Mouse (Mus musculus): ENCODE results near the gene Abtb2.

Abtb2 gene

DNA sequence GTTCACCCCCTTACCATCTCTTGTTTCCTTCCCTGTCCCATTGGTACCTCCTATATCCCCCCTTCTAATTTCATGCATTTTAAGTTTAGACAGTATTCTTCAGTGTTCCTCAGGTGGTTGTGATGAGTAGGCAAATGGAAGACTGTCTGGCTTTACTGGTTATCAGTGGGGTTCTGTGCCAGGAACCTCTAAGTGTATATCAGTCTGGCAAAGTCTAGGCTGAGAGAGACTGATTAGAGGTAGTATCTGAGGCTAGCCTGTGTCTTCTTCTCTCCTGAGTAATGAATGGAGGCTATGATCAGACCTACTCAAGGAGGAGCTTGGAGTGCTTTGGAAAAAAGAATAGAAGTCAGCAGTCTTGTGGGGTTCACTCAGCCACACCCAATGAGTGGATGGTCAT, 18.0 kb downstream of the Abtb2 start:
- no peak for DNase-seq

DNA sequence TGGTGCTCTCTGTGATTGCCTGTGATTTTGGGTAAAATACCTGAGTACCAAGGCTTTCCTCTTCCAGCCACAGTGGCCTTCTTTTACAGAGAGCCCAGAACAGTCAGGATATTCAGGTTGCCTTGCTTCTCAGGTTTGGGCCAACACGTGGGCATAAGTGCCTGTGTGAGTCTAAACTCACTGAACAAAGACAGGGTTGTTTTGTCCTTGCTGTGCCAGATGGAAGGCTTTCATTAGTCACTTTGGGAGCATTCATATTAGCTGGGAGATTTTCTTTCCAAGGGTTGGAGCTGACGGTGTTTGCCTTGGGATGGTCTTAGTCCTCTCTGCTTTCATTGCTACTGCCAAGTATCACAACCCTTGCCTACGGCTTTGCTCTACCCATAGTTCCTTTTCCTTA, 20.3 kb downstream of the Abtb2 start:
- no peak for DNase-seq

- DNase-seq = no peak
Measured at GRCm38 (mm10) chr2:103588776-103589175, 22.7 kb downstream of the Abtb2 start.

DNA sequence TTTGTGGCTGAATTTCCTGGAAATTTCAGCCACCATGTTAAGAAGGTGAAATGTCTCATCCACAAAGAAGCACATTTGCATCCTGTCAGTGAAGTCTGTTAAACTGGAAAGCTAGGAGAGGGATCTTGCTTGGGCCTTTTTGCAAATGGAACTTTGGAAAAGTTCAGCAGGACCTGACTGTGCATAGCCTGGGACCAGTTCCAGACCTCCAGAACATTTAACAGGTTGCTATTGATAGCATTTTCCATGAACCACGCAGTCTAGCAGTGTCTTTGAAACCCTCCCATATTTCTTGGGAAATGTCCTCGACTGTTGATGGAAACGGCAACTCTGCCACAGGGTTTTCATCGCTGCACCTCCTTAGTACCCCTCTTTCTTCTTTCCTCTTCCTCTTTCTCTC, 23.3 kb downstream of the Abtb2 start:
- no peak for DNase-seq

DNA sequence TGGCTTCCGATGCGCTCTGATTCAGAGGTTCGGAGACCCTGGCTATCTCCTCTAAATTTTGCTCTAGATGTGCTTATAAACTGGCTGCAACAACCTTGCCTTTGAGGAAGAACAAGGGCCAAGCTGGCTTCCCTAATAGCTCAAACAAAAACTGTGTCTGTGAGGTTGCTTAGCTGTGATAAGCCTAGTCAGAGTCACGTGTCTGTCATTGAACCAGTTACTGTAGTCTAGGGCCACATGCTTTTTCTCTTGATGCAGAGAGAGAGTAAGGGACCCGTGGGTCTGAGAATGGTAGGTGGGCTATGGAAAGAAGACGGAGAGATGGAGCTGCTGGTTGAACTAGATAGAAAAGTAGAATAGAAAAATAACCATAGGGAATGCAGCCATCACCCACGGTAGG, 24.5 kb downstream of the Abtb2 start:
- no peak for DNase-seq

DNA sequence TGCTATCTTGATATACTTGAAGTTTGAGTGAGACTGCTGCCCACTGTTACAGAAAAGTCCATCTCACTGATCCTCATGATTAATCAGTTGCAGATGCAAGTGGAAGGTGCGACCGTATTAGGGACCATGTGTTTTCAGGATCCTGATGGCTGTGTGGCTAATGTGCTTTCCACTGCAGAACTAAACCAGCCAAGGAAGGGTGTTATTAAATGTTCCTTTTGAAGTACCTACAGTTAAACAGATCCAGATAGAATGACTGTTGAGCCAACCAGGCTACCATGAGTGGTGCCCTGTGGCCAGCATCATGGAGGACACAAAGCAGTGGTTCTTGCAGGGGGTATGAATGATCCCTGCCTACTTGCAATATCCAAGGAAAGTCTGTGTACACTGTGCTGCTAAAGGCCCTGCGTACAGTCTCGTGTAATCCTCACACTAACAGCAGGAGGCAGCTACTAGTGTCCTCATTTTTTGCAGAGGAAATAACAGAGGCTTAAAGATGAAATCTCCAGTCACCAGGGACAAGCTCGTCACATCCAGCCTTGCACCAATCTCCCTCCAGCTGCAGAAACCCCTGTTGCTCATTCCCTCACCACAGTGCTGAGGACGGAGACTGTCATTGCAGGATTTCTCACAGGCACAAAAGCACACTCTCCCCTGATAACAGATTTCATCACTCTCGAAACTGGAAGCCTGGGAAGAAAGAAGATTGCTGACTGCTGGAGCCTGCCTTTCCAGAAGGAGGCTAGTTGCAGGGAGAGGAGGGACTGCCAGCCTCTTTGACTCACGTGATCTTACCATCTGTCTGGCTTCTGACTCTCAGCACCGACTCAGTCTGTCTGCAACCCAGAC, 25.9 kb downstream of the Abtb2 start:
- DNase-seq = no peak

DNA sequence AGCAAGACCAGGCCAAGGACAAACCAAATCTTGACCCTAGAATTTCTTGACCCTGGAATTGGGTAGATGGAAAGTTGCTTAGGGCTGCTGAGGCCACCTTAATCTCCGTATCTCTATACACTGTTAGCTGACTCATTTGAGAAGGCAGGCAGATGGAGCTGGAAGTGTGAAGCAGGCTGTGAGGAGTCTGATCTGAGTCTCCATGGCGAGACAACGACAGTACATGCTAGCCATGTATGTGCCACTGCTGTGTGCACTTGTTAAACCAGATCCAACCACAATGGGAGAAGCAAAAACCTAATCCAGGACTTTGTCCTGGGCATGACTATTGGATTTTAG, 26.4 kb downstream of the Abtb2 start:
- DNase-seq = no peak

DNA sequence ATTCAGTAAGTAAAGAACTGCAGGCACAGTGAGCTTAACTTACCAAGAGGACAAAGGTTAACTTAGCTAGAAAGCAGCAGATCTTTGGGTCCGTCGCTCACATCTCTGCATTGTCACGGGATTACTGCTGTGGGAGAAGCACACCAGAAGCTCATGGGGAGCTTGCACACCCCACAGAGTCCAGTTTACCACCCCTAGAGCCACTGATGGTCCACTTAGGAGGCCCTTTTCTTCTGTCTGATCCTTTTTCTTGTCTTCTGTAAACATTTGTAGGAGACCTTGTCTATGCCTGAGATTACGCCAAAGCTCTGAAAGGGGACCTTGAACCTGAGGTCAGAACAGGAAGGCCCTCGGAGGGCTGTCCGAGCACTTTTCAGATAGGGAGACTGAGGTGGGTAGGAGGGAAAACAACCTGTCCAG, 28.5 kb downstream of the Abtb2 start:
- peak; percentile 55 for DNase-seq

- DNase-seq = peak; percentile 55
Measured at GRCm38 (mm10) chr2:103595028-103595651, 29.0 kb downstream of the Abtb2 start.

GRCm38 (mm10) chr2:103599296-103599695, 33.2 kb downstream of the Abtb2 start:
- peak; percentile 16 for DNase-seq

DNA sequence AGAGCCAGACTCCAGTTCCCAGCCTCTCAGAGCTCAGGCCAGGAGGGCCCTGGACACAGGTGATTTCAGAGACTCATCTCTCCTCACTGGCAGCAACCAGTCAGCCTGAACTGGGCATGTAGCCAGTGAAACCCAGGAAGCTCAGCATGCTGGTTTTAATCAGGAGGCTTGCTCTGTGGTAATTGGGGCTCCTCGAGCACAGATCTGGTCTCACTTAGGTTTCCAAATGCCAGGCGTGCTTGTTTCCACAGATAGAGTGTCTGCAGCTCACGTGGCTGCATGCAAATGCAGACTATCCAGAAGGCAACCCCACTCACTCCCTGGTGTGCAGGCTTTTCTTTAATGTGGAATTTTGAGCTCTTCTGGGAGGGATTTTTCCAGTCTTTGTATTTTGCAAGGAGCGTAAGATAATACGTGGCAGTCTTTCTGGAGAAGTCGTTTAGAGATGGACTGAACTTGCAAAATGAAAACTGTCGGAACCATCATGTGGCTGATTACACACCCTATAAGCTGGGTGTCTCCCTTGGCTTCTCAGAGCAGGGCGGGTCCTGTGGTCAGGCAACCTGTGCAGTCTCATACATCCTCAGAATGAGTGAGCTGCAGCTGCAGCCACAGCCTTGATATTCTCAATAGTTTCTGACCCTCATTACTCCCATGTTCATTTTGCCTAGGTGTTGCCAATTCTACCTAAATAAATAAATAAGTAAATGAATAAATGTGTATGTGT, 34.2 kb downstream of the Abtb2 start:
- DNase-seq = peak; percentile 66

DNA sequence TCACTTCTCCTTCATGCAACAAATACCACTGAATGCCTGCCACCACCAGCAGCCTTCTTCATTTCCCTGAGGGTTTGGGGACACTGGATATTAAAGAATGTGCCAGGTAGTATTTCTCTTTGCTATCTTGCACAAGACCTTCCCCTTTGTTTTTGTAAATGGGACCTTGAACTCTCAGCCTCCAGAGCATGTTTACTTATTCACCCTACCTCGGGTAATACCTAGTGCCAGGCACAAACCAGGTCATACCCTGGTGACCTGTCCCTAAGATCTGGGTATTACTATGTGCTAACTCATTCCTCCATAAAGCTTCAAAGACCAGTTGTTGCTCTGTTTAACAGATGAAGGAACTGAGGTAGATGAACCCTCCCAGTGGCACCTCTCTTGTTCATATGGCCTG, 35.0 kb downstream of the Abtb2 start:
- DNase-seq = no peak

GRCm38 (mm10) chr2:103601531-103601930, 35.4 kb downstream of the Abtb2 start:
- no peak for DNase-seq

GRCm38 (mm10) chr2:103603209-103603608, 37.1 kb downstream of the Abtb2 start:
- no peak for DNase-seq

DNA sequence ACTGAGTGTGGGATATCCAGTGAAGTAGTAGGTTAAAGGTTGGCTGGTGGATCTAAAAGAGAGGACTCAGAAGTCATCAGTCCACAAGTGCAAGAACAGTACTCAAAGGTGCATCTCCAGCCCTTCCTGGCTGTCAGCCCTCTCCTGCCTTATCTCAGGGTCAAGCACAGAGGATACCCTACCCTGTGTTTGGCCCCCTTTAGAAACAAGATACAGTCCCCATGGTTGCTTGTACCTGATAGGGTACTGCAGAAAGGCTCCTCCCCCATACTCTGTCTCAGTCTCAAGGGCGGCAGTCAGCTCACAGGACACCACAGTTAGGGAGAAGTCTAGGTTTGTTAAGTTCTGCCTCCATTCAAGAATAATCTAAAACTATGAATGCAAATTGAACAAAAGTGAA, 37.8 kb downstream of the Abtb2 start:
- DNase-seq = no peak

DNA sequence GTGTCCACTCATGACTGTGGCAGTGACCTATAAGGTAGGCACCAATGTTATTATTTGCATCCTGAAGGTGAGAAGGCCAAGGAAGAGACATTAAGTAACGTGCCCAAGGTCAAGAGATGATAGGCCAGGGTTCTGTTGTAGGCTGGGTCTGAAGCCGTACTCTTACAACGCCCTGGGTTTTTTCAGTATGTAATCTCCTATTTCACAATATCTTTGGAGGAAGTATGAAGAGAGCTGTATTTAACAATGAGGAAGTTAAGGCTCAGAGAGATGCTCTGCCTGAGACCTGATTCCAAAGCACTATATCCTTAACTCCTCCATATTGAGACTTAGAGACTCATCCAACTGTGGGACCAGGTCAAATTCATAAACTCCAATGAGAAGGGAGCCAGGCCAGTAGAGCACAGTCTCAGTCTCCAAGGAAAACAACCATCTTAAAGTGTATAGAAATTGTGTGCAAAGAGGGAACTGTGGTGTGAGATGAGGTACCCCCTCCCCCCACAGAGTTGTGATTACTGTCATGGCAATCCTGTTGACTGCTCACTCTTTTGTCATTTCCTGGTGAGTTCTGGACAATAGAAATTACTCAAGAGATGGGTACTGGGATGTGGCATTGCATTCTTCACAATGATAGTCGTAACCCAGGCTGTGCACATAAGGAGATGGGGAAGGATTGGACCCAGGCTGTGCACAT, 39.8 kb downstream of the Abtb2 start:
- DNase-seq = no peak

DNA sequence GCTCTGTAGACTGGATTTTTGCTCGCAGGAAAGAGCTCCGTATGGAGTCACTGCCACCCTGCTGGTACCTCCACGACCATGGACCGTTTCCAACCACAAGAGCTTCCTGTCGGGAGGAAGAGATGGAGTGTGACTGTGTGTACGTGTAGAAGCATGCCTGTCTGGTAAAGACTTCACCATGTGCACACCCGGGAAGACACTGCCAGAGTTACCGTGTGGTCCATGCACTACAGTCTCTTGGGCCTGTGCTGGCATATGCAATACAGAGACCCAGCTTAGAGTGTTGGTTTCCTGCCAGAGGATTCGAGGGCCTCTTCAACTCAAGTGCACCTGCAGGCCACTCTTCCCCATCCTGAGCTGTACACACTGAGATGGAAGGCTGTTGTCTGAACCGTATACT, 41.8 kb downstream of the Abtb2 start:
- DNase-seq = no peak

DNA sequence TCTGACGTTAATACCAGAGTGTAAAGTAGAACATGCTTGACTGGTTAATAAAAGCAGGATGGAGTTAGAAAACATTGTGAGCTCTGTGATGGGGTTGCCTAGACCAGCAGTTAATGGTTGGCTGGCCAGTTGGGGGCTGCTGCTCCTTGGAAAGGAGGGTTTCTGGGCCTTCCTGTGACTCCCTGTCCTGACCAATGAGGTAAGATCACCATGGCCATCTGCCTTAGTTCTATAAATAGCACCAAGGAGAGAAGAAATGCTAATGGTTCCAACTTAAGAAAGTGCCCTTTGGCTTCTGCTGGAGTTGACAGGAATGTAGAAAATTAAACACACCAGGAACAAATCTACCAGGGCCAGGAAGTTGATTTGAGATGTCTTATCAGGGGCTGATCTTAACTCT, 42.8 kb downstream of the Abtb2 start:
- DNase-seq = no peak

- no peak for DNase-seq
Measured at GRCm38 (mm10) chr2:103609499-103609898, 43.4 kb downstream of the Abtb2 start.

- no peak for DNase-seq
Measured at GRCm38 (mm10) chr2:103610831-103611535, 44.9 kb downstream of the Abtb2 start.

GRCm38 (mm10) chr2:103613865-103614264, 47.8 kb downstream of the Abtb2 start:
- no peak for DNase-seq

DNA sequence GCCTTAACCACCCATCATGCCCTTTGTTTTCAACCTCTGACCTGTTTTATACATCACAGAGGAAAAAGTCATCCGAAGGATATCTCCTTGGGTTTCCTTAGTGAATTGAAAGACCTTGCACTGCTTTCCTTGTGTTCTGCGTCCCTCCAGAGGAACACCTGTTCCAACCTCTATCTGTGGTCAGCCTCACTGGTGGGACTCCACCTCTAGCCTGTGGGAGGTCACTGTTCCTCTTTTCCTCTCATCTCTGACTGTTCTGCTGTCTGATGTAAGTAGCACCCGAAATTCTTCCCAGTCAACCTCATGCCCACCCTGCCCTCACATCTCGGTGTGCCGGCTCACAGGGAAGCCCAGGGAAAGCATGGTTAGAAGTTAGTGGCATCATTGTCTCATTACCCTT, 48.9 kb downstream of the Abtb2 start:
- DNase-seq = no peak

DNA sequence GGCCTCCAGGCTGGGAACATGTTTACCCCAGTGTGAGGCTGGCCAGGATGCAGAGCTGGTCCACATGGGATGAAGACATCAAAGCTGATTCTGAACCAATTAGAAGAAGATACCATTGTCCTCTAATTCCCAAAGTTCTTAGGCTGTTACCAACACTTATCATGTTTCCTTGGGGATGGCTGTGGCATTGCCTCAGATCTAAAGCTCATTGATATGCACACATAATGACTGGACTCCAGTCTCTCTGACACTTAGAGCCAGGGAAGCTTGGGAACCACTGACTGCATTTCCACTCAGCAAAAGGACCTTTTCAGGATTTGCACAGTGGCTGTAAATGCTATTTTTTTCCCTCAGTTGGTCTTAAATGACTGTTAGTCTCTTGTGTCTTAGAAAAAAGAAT, 52.3 kb downstream of the Abtb2 start:
- DNase-seq = no peak
